ENCODE assay signal across 7 mouse cellular contexts in the genomic region with DNA sequence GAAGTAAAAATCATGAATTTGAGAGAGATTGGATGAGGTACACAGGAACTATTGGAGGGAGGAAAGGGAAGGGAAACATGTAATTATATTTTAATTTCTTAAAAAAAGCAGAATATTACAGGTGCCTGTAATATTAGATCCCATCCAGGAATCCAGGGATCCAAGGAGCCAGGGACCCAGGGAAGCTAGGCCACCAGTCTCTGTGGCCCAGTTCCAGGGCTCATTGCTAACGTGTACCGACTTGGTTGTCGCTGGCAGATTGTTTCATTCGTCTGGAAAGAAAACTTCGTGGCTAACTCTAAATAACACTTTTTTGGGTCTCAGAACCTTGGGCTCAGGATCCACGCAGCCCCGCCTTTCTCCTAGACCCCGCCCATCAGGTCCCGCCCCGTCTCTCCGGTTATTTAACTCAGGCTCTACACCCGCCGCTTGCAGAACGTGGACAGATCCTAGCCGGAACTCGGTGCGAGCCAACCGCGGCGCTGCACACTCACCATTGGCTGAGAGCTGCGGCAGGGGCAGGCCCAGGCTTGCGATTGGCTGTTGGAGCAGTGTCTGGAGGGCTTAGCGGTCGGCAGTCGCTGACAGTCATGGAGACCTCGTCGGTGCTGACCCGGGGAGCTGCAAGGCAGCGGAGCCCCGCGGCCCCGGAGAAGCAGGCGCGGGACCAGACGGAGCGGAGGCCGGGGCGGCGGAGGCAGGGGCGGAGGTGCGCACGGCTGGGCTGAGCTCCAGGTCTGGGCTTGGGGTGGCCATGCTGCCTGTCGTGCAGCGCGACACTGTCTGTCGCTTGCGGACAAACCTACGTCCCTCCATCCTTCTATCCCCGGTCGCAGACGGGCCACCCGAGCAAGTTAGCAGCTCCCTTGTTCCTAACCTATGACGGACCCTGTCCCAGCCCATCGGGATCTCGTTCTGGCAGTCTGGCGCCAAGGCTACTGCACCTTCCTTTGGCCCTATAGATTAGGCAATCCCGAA. TPM values are rescaled to one million over a fixed set of nuclear protein-coding genes. Genes with fewer than 3 reads are reported as not detected.
A peak's percentile ranks its signal among the peaks of the same experiment; 100 is the strongest.
DNase-seq lines count a peak whose midpoint lies in the region; ATAC-seq lines count a peak whose summit lies in the region.

A gene (plus strand): TSS at position 434 of the 978 bp plus-strand sequence.

- peak within 1 kb of the TSS; percentile 91 for H3K4me2 ChIP-seq in intestine, embryonic 15.5 days (replicated peaks)

- DNase-seq in adrenal gland, adult 2 months, result peak; percentile 98
- peak; percentile 86 for DNase-seq in embryo, embryonic 11.5 days (ENCODE audit: low read depth, low spot score)
- peak; percentile 91 to 97 for DNase-seq in gastrocnemius, postnatal 36 days
- peak; percentile 96 to 99 for DNase-seq in left cerebral cortex, postnatal 25 days (ENCODE audit: low spot score in 2 of 2)
- peak; percentile 97 for DNase-seq in midbrain, embryonic 10.5 days (ENCODE audit: low spot score)
- DNase-seq in right cerebral cortex, postnatal 4 days, result peak; percentile 91

- intact Hi-C loops in gastrocnemius, postnatal 36 days (cut with DNase I), result no loop called here
- intact Hi-C loops in left cerebral cortex, postnatal 25 days (cut with DNase I), result no loop called here

- H3K9ac ChIP-seq in intestine, embryonic 15.5 days, result peak within 1 kb of the TSS; percentile 89

- peak; percentile 99 for ATAC-seq in intestine, embryonic 15.5 days

- no peaks in the 10 kb centered on the region for H3K27me3 ChIP-seq in intestine, embryonic 15.5 days (replicated peaks)
- H3K27me3 ChIP-seq in midbrain, embryonic 10.5 days (ENCODE audit: low read depth, poor library complexity, severe bottlenecking), result peaks cover 14% of the 10 kb centered on the region

- H3K36me3 ChIP-seq in intestine, embryonic 15.5 days, result no peaks in the 10 kb centered on the region; the same call in 1 of the 2 replicates
- H3K36me3 ChIP-seq in midbrain, embryonic 10.5 days, result peaks cover 15% of the 10 kb centered on the region

- H3K9me3 ChIP-seq in intestine, embryonic 15.5 days, result no peaks in the 10 kb centered on the region
- H3K9me3 ChIP-seq in midbrain, embryonic 10.5 days (replicated peaks), result no peaks in the 10 kb centered on the region

- 1% methylated on average over 57 of the region's 57 CpGs for WGBS in intestine, embryonic 15.5 days
- WGBS in midbrain, embryonic 10.5 days, result under 1% methylated on average over 57 of the region's 57 CpGs

- peak within 1 kb of the TSS; percentile 73 for H3K27ac ChIP-seq in intestine, embryonic 15.5 days
- peak within 1 kb of the TSS; percentile 83 for H3K27ac ChIP-seq in midbrain, embryonic 10.5 days (replicated peaks)

- H3K4me3 ChIP-seq in intestine, embryonic 15.5 days (replicated peaks), result peak within 1 kb of the TSS; percentile 80
- peak within 1 kb of the TSS; percentile 87 for H3K4me3 ChIP-seq in midbrain, embryonic 10.5 days

- peaks cover 19% of the 10 kb centered on the region for H3K4me1 ChIP-seq in intestine, embryonic 15.5 days (replicated peaks)
- peaks cover 20% of the 10 kb centered on the region for H3K4me1 ChIP-seq in midbrain, embryonic 10.5 days

RNA-seq across cellular contexts. Expression of the gene that starts here (rescaled TPM):
- total RNA-seq in adrenal gland, adult 2 months (2021), result 10 to 100 TPM; 10.1 to 17.1 TPM
- polyA plus RNA-seq in adrenal gland, adult 2 months (2012; rRNA removed), result 26.4 and 40.6 TPM in 2 replicates
- total RNA-seq in gastrocnemius, postnatal 36 days (2021), result 1 to 10 TPM; 4.6 to 4.7 TPM
- polyA plus RNA-seq in intestine, embryonic 15.5 days (2015; fragmentation: Nextera tagmentation; extraction: Ambion mirVana), result 13.1 and 14.7 TPM in 2 replicates
- 10 to 100 TPM; 10.3 to 10.6 TPM for total RNA-seq in left cerebral cortex, postnatal 25 days (2021)
- polyA plus RNA-seq in midbrain, embryonic 10.5 days (2016; fragmentation: Nextera tagmentation; extraction: Ambion mirVana), result 7.3 and 8.6 TPM in 2 replicates

Comparison
In these comparisons a context has a peak if more than half of its experiments do, and no peak if none do; other contexts are left out.
1. Peak in every context shown above with its lines: DNase-seq, ATAC-seq, H3K4me3 ChIP-seq and H3K27ac ChIP-seq.